Comparison of ENCODE assay signal across 9 mouse cellular contexts in the genomic region with DNA sequence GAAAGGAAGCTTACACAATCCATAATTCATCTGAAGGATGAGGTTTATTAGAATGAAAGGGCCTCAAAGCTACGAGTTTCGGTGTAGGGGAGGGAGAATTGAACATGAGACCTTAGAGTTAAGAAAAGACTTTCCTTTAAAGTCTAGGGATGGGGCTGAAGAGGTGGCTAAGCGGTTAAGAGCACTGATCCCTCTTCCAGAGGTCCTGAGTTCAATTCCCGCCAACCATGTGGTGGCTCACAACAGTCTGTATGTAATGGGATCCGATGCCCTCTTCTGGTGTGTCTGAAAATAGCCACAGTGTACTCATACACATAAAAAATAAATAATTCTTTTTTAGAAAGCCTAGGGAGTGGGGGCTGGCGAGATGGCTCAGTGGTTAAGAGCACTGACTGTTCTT. TPM values are rescaled to one million over a fixed set of nuclear protein-coding genes. Genes with fewer than 3 reads are reported as not detected.
DNase-seq lines count a peak whose midpoint lies in the region; ATAC-seq and TF ChIP-seq lines count a peak whose summit lies in the region.
"Had no signal": no experiment of that assay in that cellular context is flagged by ENCODE, and none has a peak within 500 bp of the region (broad histone marks: within the 10 kb centered on the region; RNA-seq: fewer than 3 reads in every experiment).

No protein-coding gene starts in this region.

- no peak for TF ChIP-seq POLR2A in cerebellum, adult 2 months (IDR thresholded peaks at IDR 0.05; ENCODE audit: borderline replicate concordance, insufficient read depth, low read length)

- TF ChIP-seq CTCF in cerebellum, adult 2 months (IDR thresholded peaks at IDR 0.05; ENCODE audit: borderline replicate concordance, insufficient read depth, low read depth, low read length) = peak; percentile 33; the same call in 1 of the 2 replicates
- TF ChIP-seq CTCF in forebrain, postnatal 0 days (IDR thresholded peaks at IDR 0.05; ENCODE audit: low read depth) = peak; percentile 41

- ATAC-seq in megakaryocyte, adult 5-6 weeks (ENCODE audit: poor library complexity, severe bottlenecking) = no peak
- no peak for ATAC-seq in forebrain, postnatal 0 days

- H3K4me3 ChIP-seq in megakaryocyte, embryonic 14.5 days (replicated peaks) = peak overlapping the region; percentile 98
- peak overlapping the region; percentile 76 for H3K4me3 ChIP-seq in cerebellum, adult 2 months (replicated peaks; ENCODE audit: insufficient read depth, low read depth, low read length)
- peak overlapping the region; percentile 65 for H3K4me3 ChIP-seq in forebrain, postnatal 0 days (ENCODE audit: low read depth, low read length)
- H3K4me3 ChIP-seq in midbrain, embryonic 10.5 days = peak overlapping the region; percentile 84

- peaks cover 42% of the 10 kb centered on the region for H3K4me1 ChIP-seq in megakaryocyte, embryonic 14.5 days
- peaks cover 6% of the 10 kb centered on the region; the same call in 1 of the 2 replicates for H3K4me1 ChIP-seq in cerebellum, adult 2 months (ENCODE audit: control insufficient read depth, insufficient read depth, low read length)
- peaks cover 10% of the 10 kb centered on the region; the same call in 1 of the 2 replicates for H3K4me1 ChIP-seq in forebrain, postnatal 0 days (ENCODE audit: insufficient read depth)
- peaks cover 32% of the 10 kb centered on the region for H3K4me1 ChIP-seq in midbrain, embryonic 10.5 days

- H3K4me2 ChIP-seq in forebrain, postnatal 0 days (ENCODE audit: low read depth) = peak overlapping the region; percentile 95

- DNase-seq in cerebellum, adult 2 months = peak; percentile 45 to 50
- DNase-seq in forebrain, postnatal 0 days = no peak
- no peak for DNase-seq in midbrain, embryonic 10.5 days (ENCODE audit: low spot score)
- no peak for DNase-seq in left cerebral cortex, adult 18-20 months (ENCODE audit: low spot score in 2 of 2)
- no peak for DNase-seq in frontal cortex, postnatal 14 days (ENCODE audit: low spot score in 2 of 2)
- DNase-seq in yolk sac, embryonic 10.5 days (ENCODE audit: low spot score) = no peak

- no peaks in the 10 kb centered on the region for H3K9me3 ChIP-seq in megakaryocyte, embryonic 14.5 days
- H3K9me3 ChIP-seq in forebrain, postnatal 0 days (ENCODE audit: low read length) = no peaks in the 10 kb centered on the region
- no peaks in the 10 kb centered on the region for H3K9me3 ChIP-seq in midbrain, embryonic 10.5 days (replicated peaks)

- H3K9ac ChIP-seq in forebrain, postnatal 0 days = peak overlapping the region; percentile 74

- peaks cover 30% of the 10 kb centered on the region for H3K36me3 ChIP-seq in megakaryocyte, embryonic 14.5 days (replicated peaks; ENCODE audit: low read length)
- peaks cover 23% of the 10 kb centered on the region for H3K36me3 ChIP-seq in forebrain, postnatal 0 days (ENCODE audit: insufficient read depth)
- H3K36me3 ChIP-seq in midbrain, embryonic 10.5 days = peaks cover 29% of the 10 kb centered on the region

- WGBS in cerebellum, adult 2 months = 28% methylated on average over 6 of the region's 6 CpGs
- 47% methylated on average over 6 of the region's 6 CpGs for WGBS in forebrain, postnatal 0 days
- WGBS in midbrain, embryonic 10.5 days = 44% methylated on average over 6 of the region's 6 CpGs

- H3K27me3 ChIP-seq in megakaryocyte, embryonic 14.5 days (replicated peaks) = no peaks in the 10 kb centered on the region
- no peaks in the 10 kb centered on the region for H3K27me3 ChIP-seq in cerebellum, adult 2 months (ENCODE audit: control insufficient read depth, insufficient read depth, low read length)
- no peaks in the 10 kb centered on the region for H3K27me3 ChIP-seq in forebrain, postnatal 0 days (ENCODE audit: insufficient read depth, low read length)
- H3K27me3 ChIP-seq in midbrain, embryonic 10.5 days (ENCODE audit: low read depth, poor library complexity, severe bottlenecking) = peaks cover 7% of the 10 kb centered on the region; the same call in 1 of the 2 replicates

- H3K27ac ChIP-seq in cerebellum, adult 2 months (ENCODE audit: insufficient read depth, low read length) = peak overlapping the region; percentile 77; the same call in 1 of the 2 replicates
- H3K27ac ChIP-seq in forebrain, postnatal 0 days (ENCODE audit: low read depth, low read length) = peak overlapping the region; percentile 89
- H3K27ac ChIP-seq in midbrain, embryonic 10.5 days (replicated peaks) = peak overlapping the region; percentile 96

RNA-seq across cellular contexts. Expression of a gene that starts 0.6 kb away (rescaled TPM):
- 27.6 and 63.0 TPM in 2 replicates for polyA plus RNA-seq in megakaryocyte, embryonic 14.5 days (2012; ENCODE audit: insufficient read depth, low replicate concordance)
- 68.2 and 74.9 TPM in 2 replicates for total RNA-seq in megakaryocyte, adult 5-6 weeks (2015)
- total RNA-seq in megakaryocyte, adult 5-6 weeks (2017) = 28.6 and 29.3 TPM in 2 replicates
- 101 and 102 TPM in 2 replicates for polyA plus RNA-seq in cerebellum, adult 2 months (2012; rRNA removed)
- 56.9 and 59.9 TPM in 2 replicates for total RNA-seq in forebrain, postnatal 0 days (2014; rRNA removed)
- 78.2 and 92.4 TPM in 2 replicates for polyA plus RNA-seq in forebrain, postnatal 0 days (2015; fragmentation: Nextera tagmentation; extraction: Ambion mirVana)
- polyA plus RNA-seq in midbrain, embryonic 10.5 days (2016; fragmentation: Nextera tagmentation; extraction: Ambion mirVana) = 44.1 and 53.4 TPM in 2 replicates
- 10 to 100 TPM; 42.7 to 45.2 TPM for total RNA-seq in left cerebral cortex, adult 18-20 months (2021)

RNA-seq across cellular contexts. Expression of a gene that starts 0.8 kb away (rescaled TPM):
- 0.13 and 0.50 TPM in 2 replicates for polyA plus RNA-seq in megakaryocyte, embryonic 14.5 days (2012; ENCODE audit: insufficient read depth, low replicate concordance)
- total RNA-seq in megakaryocyte, adult 5-6 weeks (2015) = not detected in 2 replicates
- total RNA-seq in megakaryocyte, adult 5-6 weeks (2017) = 0.26 and 0.45 TPM in 2 replicates
- polyA plus RNA-seq in cerebellum, adult 2 months (2012; rRNA removed) = 0.15 and 0.51 TPM in 2 replicates
- total RNA-seq in forebrain, postnatal 0 days (2014; rRNA removed) = 1.7 and 1.8 TPM in 2 replicates
- polyA plus RNA-seq in forebrain, postnatal 0 days (2015; fragmentation: Nextera tagmentation; extraction: Ambion mirVana) = not detected in 2 replicates
- 0.20 TPM in 1 of 2 replicates, not detected in the other for polyA plus RNA-seq in midbrain, embryonic 10.5 days (2016; fragmentation: Nextera tagmentation; extraction: Ambion mirVana)
- under 1 TPM in 1 of 2 experiments, not detected in 1; 0.09 TPM for total RNA-seq in left cerebral cortex, adult 18-20 months (2021)

RNA-seq across cellular contexts. Expression of a gene that starts 1.0 kb away (rescaled TPM):
- polyA plus RNA-seq in megakaryocyte, embryonic 14.5 days (2012; ENCODE audit: insufficient read depth, low replicate concordance) = not detected in 2 replicates
- 1.8 and 2.1 TPM in 2 replicates for total RNA-seq in megakaryocyte, adult 5-6 weeks (2015)
- 7.6 and 9.2 TPM in 2 replicates for total RNA-seq in megakaryocyte, adult 5-6 weeks (2017)
- polyA plus RNA-seq in cerebellum, adult 2 months (2012; rRNA removed) = 4.2 and 4.7 TPM in 2 replicates
- 0.90 and 1.3 TPM in 2 replicates for total RNA-seq in forebrain, postnatal 0 days (2014; rRNA removed)
- polyA plus RNA-seq in forebrain, postnatal 0 days (2015; fragmentation: Nextera tagmentation; extraction: Ambion mirVana) = 1.3 and 2.3 TPM in 2 replicates
- 4.7 and 5.4 TPM in 2 replicates for polyA plus RNA-seq in midbrain, embryonic 10.5 days (2016; fragmentation: Nextera tagmentation; extraction: Ambion mirVana)
- 1 to 10 TPM; 1.6 to 2.0 TPM for total RNA-seq in left cerebral cortex, adult 18-20 months (2021)

RNA-seq across cellular contexts. Expression of a gene that starts 4.7 kb away (rescaled TPM):
- polyA plus RNA-seq in megakaryocyte, embryonic 14.5 days (2012; ENCODE audit: insufficient read depth, low replicate concordance) = 0.31 TPM in 1 of 2 replicates, not detected in the other
- 0.82 and 1.3 TPM in 2 replicates for total RNA-seq in megakaryocyte, adult 5-6 weeks (2015)
- total RNA-seq in megakaryocyte, adult 5-6 weeks (2017) = 0.61 and 0.88 TPM in 2 replicates
- polyA plus RNA-seq in cerebellum, adult 2 months (2012; rRNA removed) = 7.8 and 8.2 TPM in 2 replicates
- 5.0 TPM in 2 replicates for total RNA-seq in forebrain, postnatal 0 days (2014; rRNA removed)
- 1.1 and 1.3 TPM in 2 replicates for polyA plus RNA-seq in forebrain, postnatal 0 days (2015; fragmentation: Nextera tagmentation; extraction: Ambion mirVana)
- polyA plus RNA-seq in midbrain, embryonic 10.5 days (2016; fragmentation: Nextera tagmentation; extraction: Ambion mirVana) = 0.83 and 0.97 TPM in 2 replicates
- total RNA-seq in left cerebral cortex, adult 18-20 months (2021) = 1 to 10 TPM; 1.9 to 2.3 TPM

RNA-seq across cellular contexts. Expression of a gene that starts 20.0 kb away (rescaled TPM):
- not detected in 2 replicates for polyA plus RNA-seq in megakaryocyte, embryonic 14.5 days (2012; ENCODE audit: insufficient read depth, low replicate concordance)
- total RNA-seq in megakaryocyte, adult 5-6 weeks (2015) = not detected in 2 replicates
- not detected in 2 replicates for total RNA-seq in megakaryocyte, adult 5-6 weeks (2017)
- not detected in 2 replicates for polyA plus RNA-seq in cerebellum, adult 2 months (2012; rRNA removed)
- total RNA-seq in forebrain, postnatal 0 days (2014; rRNA removed) = not detected in 2 replicates
- 0.49 TPM in 1 of 2 replicates, not detected in the other for polyA plus RNA-seq in forebrain, postnatal 0 days (2015; fragmentation: Nextera tagmentation; extraction: Ambion mirVana)
- polyA plus RNA-seq in midbrain, embryonic 10.5 days (2016; fragmentation: Nextera tagmentation; extraction: Ambion mirVana) = not detected in 2 replicates
- not detected for total RNA-seq in left cerebral cortex, adult 18-20 months (2021)
- total RNA-seq: heart, adult 18-20 months had no signal

Comparison
In these comparisons a context has a peak if more than half of its experiments do, and no peak if none do; other contexts are left out.
1. DNase-seq: peak in cerebellum, adult 2 months (2 of 2); none in forebrain, postnatal 0 days (single experiment), midbrain, embryonic 10.5 days (single experiment), left cerebral cortex, adult 18-20 months (0 of 2), frontal cortex, postnatal 14 days (0 of 2) and yolk sac, embryonic 10.5 days (single experiment).
2. Peak in every context shown above with its lines, with median percentiles within 50 percentile points of each other: H3K4me3 ChIP-seq and H3K27ac ChIP-seq.